Mouse (Mus musculus) kidney, embryonic 14.5 days (tissue): Measurements from ENCODE around the gene Ccdc60. TPM values are rescaled to one million over a fixed set of nuclear protein-coding genes. Genes with fewer than 3 reads are reported as not detected.
A peak's percentile ranks its signal among the peaks of the same experiment; 100 is the strongest.

Source experiments
- ATAC-seq: fragments of 200-750 bp; cut with Nextera tagmentation; 2 replicates; pipeline ENCODE4 v1.8.0; 2017; ENCODE audit warnings: moderate number of reproducible peaks, mild to moderate bottlenecking, moderate TSS enrichment, moderate library complexity; ENCODE audit not compliant: low FRiP score, low TSS enrichment
- H3K27ac ChIP-seq: fragments of 300-500 bp; sonication (generic); 2 replicates; pipeline ENCODE4 v1.5.1; 2014; ENCODE audit warnings: low read depth, mild to moderate bottlenecking, low read length, moderate library complexity, mixed read lengths
- H3K27me3 ChIP-seq: fragments of 300-500 bp; sonication (generic); 2 replicates; pipeline ENCODE4 v1.6.1; 2014; ENCODE audit warnings: mild to moderate bottlenecking, low read length; ENCODE audit not compliant: control insufficient read depth, insufficient read depth
- H3K36me3 ChIP-seq: fragments of 300-500 bp; sonication (generic); 2 replicates; pipeline ENCODE4 v1.6.1; 2014; ENCODE audit warnings: low read length, mixed read lengths; ENCODE audit not compliant: control insufficient read depth, insufficient read depth
- H3K4me1 ChIP-seq: fragments of 300-500 bp; sonication (generic); 2 replicates; pipeline ENCODE4 v1.6.1; 2014; ENCODE audit warnings: low read length, mixed read lengths; ENCODE audit not compliant: control insufficient read depth, insufficient read depth
- H3K4me2 ChIP-seq: fragments of 300-500 bp; sonication (generic); replicated peaks from 2 replicates; pipeline ENCODE4 v1.6.1; 2014; ENCODE audit warnings: low read depth, mild to moderate bottlenecking, low read length
- H3K4me3 ChIP-seq: fragments of 300-500 bp; sonication (generic); 2 replicates; pipeline ENCODE4 v1.5.1; 2014; ENCODE audit warnings: mild to moderate bottlenecking, low read length
- H3K9ac ChIP-seq: fragments of 300-500 bp; sonication (generic); 2 replicates; pipeline ENCODE4 v1.6.1; 2014; ENCODE audit warnings: low read depth, mild to moderate bottlenecking, low read length, moderate library complexity
- H3K9me3 ChIP-seq: fragments of 300-500 bp; sonication (generic); 2 replicates; pipeline ENCODE4 v1.6.1; 2016; ENCODE audit warnings: low read length; ENCODE audit not compliant: control insufficient read depth
- WGBS: fragments of 180-500 bp; shearing (Covaris S2); extraction: QIAGEN DNeasy Blood & Tissue Kit; methylation state at CpG from one replicate; pipeline ENCODE4 v1.1.7; 2014; 5-methylcytosine and 5-hydroxymethylcytosine counted together
- polyA plus RNA-seq: library from polyadenylated mRNA; unstranded; fragments of >200 nt; fragmentation: Nextera tagmentation; extraction: Ambion mirVana; gene quantifications from 2 replicates; pipeline ENCODE4 v1.2.1, GENCODE M21; 2014

Gene Ccdc60
- polyA plus RNA-seq, 1 experiment from 2014 or later, result 0.55 TPM

DNA sequence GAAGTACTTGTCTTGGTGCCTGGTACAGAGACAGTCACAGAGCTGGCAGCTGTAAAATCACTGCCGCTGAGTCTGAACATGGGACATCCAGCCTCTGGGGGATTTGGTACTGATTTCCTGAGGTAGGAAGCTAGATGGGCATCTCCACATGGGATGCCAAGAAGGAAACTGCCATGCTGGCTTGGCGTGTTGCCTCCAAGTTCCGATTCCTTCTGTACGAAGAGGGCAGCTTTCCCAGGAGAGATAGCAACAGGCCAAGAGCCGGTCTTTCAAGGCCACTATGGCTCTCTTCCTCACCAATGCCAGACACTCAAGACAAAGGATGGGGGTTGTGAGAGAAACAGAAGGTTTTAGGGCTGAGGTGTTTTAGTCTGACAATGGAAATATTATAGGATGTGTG is 26.8 kb downstream of the Ccdc60 start:
- ATAC-seq, result no peak
- Histone ChIP-seq H3K4me2 (no peak overlapping the region), H3K4me3 (no peak overlapping the region), H3K9me3 (no peaks in the 10 kb centered on the region), H3K9ac (no peak overlapping the region), H3K27me3 (no peaks in the 10 kb centered on the region), H3K27ac (no peak overlapping the region), H3K4me1 (no peaks in the 10 kb centered on the region), H3K36me3 (no peaks in the 10 kb centered on the region)
- 97% methylated on average over 5 of the region's 5 CpGs for WGBS

DNA sequence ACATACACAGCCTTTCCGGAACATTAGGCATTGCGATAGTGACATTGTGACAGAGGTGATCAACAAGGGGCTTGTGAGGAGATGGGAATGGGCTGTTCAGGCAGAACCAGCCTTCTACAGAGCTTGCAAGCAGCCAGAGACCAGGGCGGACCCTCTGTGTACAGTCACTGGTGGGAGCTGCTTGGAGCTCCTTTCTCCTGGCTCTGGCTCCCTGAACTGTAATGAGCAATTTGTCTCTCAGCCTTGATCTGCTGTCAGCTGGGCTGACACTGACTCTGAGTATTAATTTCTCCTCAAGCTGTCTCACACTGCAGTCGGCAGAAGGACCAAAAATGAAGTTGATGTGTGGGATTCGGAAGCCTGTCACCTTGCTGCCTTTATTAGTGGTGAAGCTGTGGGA is 28.4 kb downstream of the Ccdc60 start:
- no peak overlapping the region for H3K27ac ChIP-seq
- no peak overlapping the region for H3K9ac ChIP-seq
- ATAC-seq, result no peak
- no peaks in the 10 kb centered on the region for H3K36me3 ChIP-seq
- H3K4me1 ChIP-seq, result no peaks in the 10 kb centered on the region
- no peaks in the 10 kb centered on the region for H3K27me3 ChIP-seq
- no peaks in the 10 kb centered on the region for H3K9me3 ChIP-seq
- WGBS, result 63% methylated on average over 5 of the region's 5 CpGs
- H3K4me2 ChIP-seq, result no peak overlapping the region
- no peak overlapping the region for H3K4me3 ChIP-seq

DNA sequence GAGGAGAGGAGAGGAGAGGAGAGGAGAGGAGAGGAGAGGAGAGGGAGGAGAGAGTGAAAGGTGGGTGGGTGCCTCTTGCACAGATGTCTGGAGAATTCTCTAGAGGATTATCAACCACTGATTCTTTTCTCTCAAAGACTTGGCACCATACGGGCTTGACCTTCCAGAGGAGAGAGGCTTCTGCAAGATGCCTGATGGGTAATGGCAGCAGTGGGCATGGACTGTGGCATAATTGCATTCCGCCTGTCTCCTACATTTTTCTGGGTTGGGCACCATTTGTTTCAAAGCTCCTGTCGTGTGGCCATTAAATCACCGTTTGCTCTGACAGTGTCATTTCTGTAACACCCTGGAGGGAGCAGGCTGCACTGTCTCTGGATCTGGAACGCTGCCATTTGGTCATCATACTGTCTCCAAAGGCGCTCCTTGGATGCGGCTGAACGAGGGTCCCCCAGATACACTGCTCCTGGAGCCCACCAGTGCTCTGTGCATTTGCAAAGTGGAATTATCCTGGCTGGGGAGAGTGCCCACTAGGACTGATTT is 30.4 kb downstream of the Ccdc60 start:
- no peaks in the 10 kb centered on the region for H3K27me3 ChIP-seq
- no peaks in the 10 kb centered on the region for H3K4me1 ChIP-seq
- no peak overlapping the region for H3K9ac ChIP-seq
- no peak overlapping the region for H3K4me3 ChIP-seq
- ATAC-seq, result no peak
- H3K27ac ChIP-seq, result no peak overlapping the region
- WGBS, result 22% methylated on average over 8 of the region's 8 CpGs
- no peak overlapping the region for H3K4me2 ChIP-seq
- no peaks in the 10 kb centered on the region for H3K36me3 ChIP-seq
- H3K9me3 ChIP-seq, result no peaks in the 10 kb centered on the region

DNA sequence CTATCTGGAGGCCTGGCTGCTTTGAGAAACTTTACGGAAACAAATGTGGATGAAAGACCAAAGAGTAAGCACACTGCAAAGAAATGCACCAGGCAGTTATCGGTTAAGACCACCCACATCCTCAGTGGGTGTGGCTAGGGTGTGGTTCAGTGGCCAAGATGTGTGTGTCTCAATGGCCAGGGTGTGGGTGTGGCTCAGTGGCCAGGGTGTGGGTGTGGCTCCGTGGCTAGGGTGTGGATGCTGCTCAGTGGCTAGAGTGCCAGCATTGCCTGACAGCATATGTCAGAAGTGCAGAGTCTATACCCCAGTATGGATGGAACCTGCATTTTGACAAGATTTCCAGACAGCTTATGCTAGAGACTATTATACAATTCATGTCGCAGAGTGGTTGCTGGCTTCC is 34.9 kb downstream of the Ccdc60 start:
- H3K9ac ChIP-seq, result no peak overlapping the region
- no peak overlapping the region for H3K4me2 ChIP-seq
- WGBS, result 63% methylated on average over 4 of the region's 4 CpGs
- no peak overlapping the region for H3K27ac ChIP-seq
- no peaks in the 10 kb centered on the region for H3K4me1 ChIP-seq
- H3K36me3 ChIP-seq, result no peaks in the 10 kb centered on the region
- H3K27me3 ChIP-seq, result no peaks in the 10 kb centered on the region
- no peak for ATAC-seq
- H3K4me3 ChIP-seq, result no peak overlapping the region
- no peaks in the 10 kb centered on the region for H3K9me3 ChIP-seq

DNA sequence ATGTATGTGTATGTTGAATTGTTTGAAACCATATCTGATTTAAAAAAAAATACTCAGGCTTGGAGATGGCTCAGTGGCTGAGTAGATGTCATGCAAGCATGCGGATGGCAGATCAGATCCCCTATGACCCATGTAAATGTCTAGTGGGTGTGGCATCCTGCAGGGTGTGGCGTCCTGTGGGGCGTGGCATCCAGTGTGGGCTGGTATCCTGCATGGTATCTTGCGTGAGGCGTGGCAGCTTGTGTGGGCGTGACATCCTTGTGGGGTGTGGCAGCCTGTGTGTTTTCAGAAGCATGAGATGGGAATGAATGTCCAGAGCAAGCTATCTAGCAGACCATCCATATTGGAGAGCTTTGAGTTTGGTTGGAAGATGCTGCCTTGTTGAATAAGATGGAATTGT is 36.6 kb downstream of the Ccdc60 start:
- no peak overlapping the region for H3K27ac ChIP-seq
- no peaks in the 10 kb centered on the region for H3K36me3 ChIP-seq
- no peak overlapping the region for H3K9ac ChIP-seq
- 85% methylated on average over 6 of the region's 6 CpGs for WGBS
- no peaks in the 10 kb centered on the region for H3K4me1 ChIP-seq
- H3K27me3 ChIP-seq, result no peaks in the 10 kb centered on the region
- H3K4me3 ChIP-seq, result no peak overlapping the region
- no peak for ATAC-seq
- no peak overlapping the region for H3K4me2 ChIP-seq
- H3K9me3 ChIP-seq, result no peaks in the 10 kb centered on the region

DNA sequence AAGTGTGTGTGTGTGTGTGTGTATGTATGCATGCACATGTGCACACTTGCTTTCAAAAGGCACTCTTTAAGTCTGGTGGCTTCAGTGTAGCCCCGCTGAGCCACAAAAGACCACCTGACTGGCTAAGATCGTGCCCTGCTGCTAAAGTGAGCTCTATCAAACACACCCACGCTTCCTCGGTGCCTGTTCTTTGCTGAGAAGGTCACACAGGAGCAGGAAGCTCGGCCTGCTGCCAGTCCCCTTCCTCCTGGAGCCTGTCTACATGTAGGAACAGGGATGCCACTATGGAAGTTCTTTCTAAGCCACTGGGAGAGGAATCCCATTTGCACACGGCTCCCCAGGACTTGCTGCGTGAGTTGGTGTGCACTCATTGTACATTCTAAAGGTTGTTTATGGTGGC is 42.1 kb downstream of the Ccdc60 start:
- no peak for ATAC-seq
- Histone ChIP-seq H3K9ac (no peak overlapping the region), H3K4me1 (no peaks in the 10 kb centered on the region), H3K36me3 (no peaks in the 10 kb centered on the region), H3K27ac (no peak overlapping the region), H3K9me3 (no peaks in the 10 kb centered on the region), H3K27me3 (no peaks in the 10 kb centered on the region), H3K4me2 (no peak overlapping the region), H3K4me3 (no peak overlapping the region)
- 80% methylated on average over 7 of the region's 7 CpGs for WGBS

DNA sequence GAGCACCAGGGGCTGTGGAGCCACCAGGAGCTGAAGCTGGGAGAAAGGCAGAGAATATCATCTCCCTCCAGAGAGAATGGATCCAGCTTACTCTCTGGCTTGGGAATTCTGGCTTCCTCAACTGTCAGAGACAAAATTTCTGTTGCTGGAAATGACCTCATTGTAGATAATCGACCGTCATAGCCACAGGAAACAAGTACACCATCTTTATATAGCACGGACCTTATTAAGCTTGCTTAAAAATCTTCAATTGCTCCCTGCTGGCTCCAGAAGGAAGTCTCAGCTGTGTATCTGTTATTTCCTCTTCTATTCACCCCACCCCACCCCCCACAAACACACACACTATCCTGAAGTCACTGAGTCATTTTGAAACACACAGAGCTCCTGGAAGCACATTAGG is 44.3 kb downstream of the Ccdc60 start:
- H3K27ac ChIP-seq, result no peak overlapping the region
- H3K36me3 ChIP-seq, result no peaks in the 10 kb centered on the region
- no peak overlapping the region for H3K4me2 ChIP-seq
- H3K9me3 ChIP-seq, result no peaks in the 10 kb centered on the region
- 74% methylated on average over 3 of the region's 3 CpGs for WGBS
- no peak for ATAC-seq
- H3K27me3 ChIP-seq, result no peaks in the 10 kb centered on the region
- no peak overlapping the region for H3K4me3 ChIP-seq
- no peak overlapping the region for H3K9ac ChIP-seq
- no peaks in the 10 kb centered on the region for H3K4me1 ChIP-seq

DNA sequence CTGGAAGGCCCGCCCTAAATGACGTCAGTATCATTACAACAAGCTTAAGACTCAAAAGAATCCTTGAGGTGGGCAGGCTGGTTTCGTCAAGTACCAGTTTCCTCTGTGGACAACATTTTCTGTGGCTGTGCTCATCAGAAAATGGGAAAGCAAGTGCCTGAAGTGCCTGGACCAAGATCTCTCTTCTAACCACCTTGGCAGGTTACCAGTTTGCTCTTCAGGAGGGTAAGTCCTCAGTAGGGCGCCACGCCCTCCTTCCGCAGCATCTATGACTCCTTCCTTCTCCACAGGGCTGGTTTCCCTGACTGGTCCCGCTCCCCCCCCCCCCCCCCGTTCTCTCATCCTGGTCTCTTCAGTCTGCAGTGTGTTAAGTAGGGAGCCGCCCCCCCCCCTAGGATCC is 45.2 kb downstream of the Ccdc60 start:
- Histone ChIP-seq H3K36me3 (no peaks in the 10 kb centered on the region), H3K27me3 (no peaks in the 10 kb centered on the region), H3K4me3 (no peak overlapping the region), H3K4me1 (no peaks in the 10 kb centered on the region), H3K9ac (no peak overlapping the region), H3K4me2 (no peak overlapping the region), H3K27ac (no peak overlapping the region), H3K9me3 (no peaks in the 10 kb centered on the region)
- 73% methylated on average over 7 of the region's 9 CpGs for WGBS
- ATAC-seq, result no peak

DNA sequence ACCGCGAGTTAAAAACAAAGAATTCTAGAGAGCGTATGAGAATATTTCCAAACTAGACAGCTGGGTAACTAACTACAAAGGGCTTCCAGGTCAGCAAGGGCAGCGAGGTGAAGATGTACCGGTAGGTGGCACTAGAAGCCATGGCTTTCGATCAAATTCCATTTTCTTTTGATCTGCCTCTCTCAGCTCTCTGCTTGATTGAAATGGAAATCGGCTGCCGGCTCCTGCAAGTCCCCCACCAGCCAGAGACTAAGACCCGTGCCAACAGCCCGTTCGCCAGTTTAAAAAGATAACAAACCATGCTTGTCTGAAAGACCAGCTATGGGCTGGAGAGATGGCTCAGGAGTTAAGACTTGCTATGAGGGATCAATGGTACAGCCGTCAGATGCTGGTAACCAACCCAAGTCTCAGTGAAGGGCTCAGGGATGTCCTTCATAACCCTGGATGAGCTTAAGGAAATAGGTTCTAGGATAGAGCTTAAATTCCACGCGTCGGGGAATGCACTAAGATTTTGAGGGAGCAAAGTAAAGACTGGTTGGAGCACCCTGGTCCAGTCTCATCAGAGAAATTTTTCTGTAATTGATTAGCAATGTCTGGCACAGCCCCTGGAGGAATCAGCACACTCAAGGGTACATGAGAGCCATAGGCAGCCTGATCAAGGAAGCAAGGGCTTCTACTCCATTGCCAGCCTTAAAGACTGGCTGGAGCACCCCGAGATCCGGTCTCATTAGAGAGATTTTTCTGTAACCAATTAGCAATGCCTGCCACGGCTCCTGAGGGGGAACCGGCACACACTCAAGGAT is 56.7 kb downstream of the Ccdc60 start:
- Histone ChIP-seq H3K9me3 (no peaks in the 10 kb centered on the region), H3K36me3 (no peaks in the 10 kb centered on the region), H3K27me3 (no peaks in the 10 kb centered on the region), H3K4me3 (no peak overlapping the region), H3K27ac (no peak overlapping the region), H3K4me1 (no peaks in the 10 kb centered on the region), H3K4me2 (peak overlapping the region; percentile 24; the same call in 1 of the 2 replicates), H3K9ac (no peak overlapping the region)
- ATAC-seq, result 0 out of 2 replicates have a peak, but pooled peaks have one; percentile 43
- WGBS, result 25% methylated on average over 19 of the region's 19 CpGs
